Mouse (Mus musculus) heart, adult 2 months (tissue): ENCODE measurements around the gene Thegl.

Source experiments
- CTCF ChIP-seq: fragments of 200-600 bp; IDR thresholded peaks from 2 replicates; pipeline ENCODE4 v1.8.1; 2022; ENCODE audit warnings: antibody characterized with exemption, mild to moderate bottlenecking, moderate library complexity
- EP300 ChIP-seq: fragments of 200-500 bp; IDR thresholded peaks from 2 replicates; pipeline ENCODE4 v1.6.1; 2011; ENCODE audit warnings: low read depth, low read length, control low read depth; ENCODE audit not compliant: insufficient read depth

DNA sequence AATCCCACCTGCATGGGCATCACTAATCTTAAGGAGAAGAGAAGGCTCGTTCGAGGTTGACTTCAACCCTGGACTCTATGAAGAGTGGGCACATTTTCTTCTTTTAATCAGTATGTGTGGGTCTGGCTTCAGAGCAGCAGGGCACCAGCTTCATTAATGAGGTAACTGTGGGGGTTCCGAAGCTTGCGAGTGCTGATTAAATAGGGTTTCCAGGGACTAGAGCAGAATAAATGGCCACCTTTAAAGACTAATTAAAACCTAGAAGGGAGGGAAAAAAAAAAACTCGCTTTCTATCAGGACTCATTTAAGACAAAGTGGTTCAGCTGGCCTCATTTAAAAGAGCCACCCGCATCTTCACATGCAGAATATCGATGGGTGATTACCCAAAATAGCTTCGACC, 74.1 kb downstream of the Thegl start:
- TF ChIP-seq EP300, result no peak
- TF ChIP-seq CTCF, result no peak
